Mouse (Mus musculus) G1E (cell line): ENCODE measurements around the gene Caln1. TPM values are rescaled to one million over a fixed set of nuclear protein-coding genes. Genes with fewer than 3 reads are reported as not detected.

Source experiments
- ATAC-seq: 2 replicates; pipeline ENCODE4 v1.8.0; 2016; ENCODE audit warnings: mild to moderate bottlenecking; ENCODE audit not compliant: insufficient number of reproducible peaks, poor library complexity, low FRiP score, severe bottlenecking; ENCODE audit errors: extremely low read depth
- DNase-seq: peaks from one replicate; pipeline ENCODE4 v3.0.0; 2012; ENCODE audit warnings: low spot score
- H3K27me3 ChIP-seq: 2 replicates; pipeline ENCODE4 v1.6.1; 2012; ENCODE audit warnings: mild to moderate bottlenecking, low read length, inconsistent platforms; ENCODE audit not compliant: insufficient read depth
- H3K36me3 ChIP-seq: replicated peaks from 2 replicates; pipeline ENCODE3; 2012; ENCODE audit warnings: mild to moderate bottlenecking, inconsistent platforms
- H3K4me1 ChIP-seq: 2 replicates; pipeline ENCODE4 v1.6.1; 2012; ENCODE audit warnings: low read depth, low read length, inconsistent platforms, mixed read lengths; ENCODE audit not compliant: insufficient read depth
- H3K4me3 ChIP-seq: 2 replicates; pipeline ENCODE4 v1.5.1; 2012; ENCODE audit warnings: low read depth, mild to moderate bottlenecking, inconsistent platforms, low read length, moderate library complexity, mixed read lengths
- H3K9me3 ChIP-seq: replicated peaks from 2 replicates; pipeline ENCODE4 v1.6.1; 2012; ENCODE audit warnings: inconsistent platforms
- CTCF ChIP-seq: IDR thresholded peaks from 2 replicates; pipeline ENCODE4 v1.5.1; 2012; ENCODE audit warnings: low read depth, low read length, inconsistent platforms, mixed read lengths
- GATA1 ChIP-seq: IDR thresholded peaks from 2 replicates; pipeline ENCODE4 v1.6.1; 2012; ENCODE audit warnings: borderline replicate concordance, low read length, inconsistent platforms, mixed read lengths
- GATA2 ChIP-seq: IDR thresholded peaks from 2 replicates; pipeline ENCODE4 v1.6.1; 2012; ENCODE audit warnings: low read depth, low read length, inconsistent platforms, borderline replicate concordance
- POLR2AphosphoS5 ChIP-seq: IDR thresholded peaks from 2 replicates; pipeline ENCODE4 v1.6.1; 2012; ENCODE audit warnings: low read depth, low read length, inconsistent platforms; ENCODE audit not compliant: insufficient replicate concordance
- TAL1 ChIP-seq: conservative IDR thresholded peaks from 2 replicates; pipeline ENCODE4 v1.6.1; 2012; ENCODE audit warnings: low read depth, low read length, inconsistent platforms, mixed read lengths
- polyA plus RNA-seq: library from polyadenylated mRNA; stranded (reverse); fragments of >175 nt; gene quantifications from 2 replicates; pipeline ENCODE4 v1.2.3, GENCODE M21; 2012
- total RNA-seq, 2 experiments: library from RNA; stranded (forward) in 1 of 2; stranded (reverse) in 1 of 2; fragments of 200-1000 nt in 1 of 2; fragments of >200 nt in 1 of 2; fragmentation: Nextera tagmentation in 1 of 2; gene quantifications; 2 replicates each; pipeline ENCODE4 v1.2.3; 2014 to 2017

Gene Caln1
- total and polyA plus RNA-seq, 3 experiments = 0.11 TPM; not detected in 2

DNA sequence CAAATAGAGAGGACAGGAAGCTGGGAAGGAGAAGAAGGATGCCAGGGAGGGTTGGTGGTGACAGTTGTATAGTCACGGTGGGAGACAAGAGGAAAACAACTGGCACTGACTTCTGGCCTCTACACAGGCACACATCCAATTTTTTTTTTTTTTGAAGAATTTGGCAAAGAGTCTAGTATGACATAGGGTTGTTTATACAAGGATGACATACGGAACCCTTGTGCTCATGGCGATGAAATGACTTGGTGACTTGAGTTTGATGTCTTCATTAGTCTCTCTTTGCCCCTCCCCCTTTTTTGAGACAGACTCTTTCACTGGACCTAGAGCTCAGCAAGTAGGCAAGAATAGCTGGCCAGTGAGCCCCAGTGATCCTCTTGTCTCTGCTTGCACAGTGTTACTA, 322.1 kb downstream of the Caln1 start:
- TF ChIP-seq POLR2AphosphoS5 (no peak), CTCF (no peak), GATA1 (no peak), TAL1 (no peak), GATA2 (no peak)
- ATAC-seq = no peak

DNA sequence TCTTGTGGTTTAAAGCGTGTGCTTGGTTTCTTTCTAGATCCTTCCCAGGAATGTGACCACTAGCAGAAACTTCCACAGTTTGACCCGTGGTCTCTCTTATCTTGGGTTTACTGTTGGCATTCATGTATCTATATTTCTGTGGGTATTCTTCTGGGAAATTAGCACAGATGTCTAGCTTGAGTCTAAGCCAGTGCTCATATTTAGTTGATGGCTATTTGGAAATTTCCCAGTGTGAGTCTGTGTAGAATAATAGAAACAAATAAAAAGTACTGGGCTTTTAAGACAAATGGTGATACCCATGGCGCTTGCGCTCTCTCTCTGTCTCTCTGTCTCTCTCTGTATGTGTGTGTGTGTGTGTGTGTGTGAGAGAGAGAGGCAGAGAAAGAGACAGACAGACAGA, 330.2 kb downstream of the Caln1 start:
- Histone ChIP-seq H3K9me3 (peaks cover 41% of the 10 kb centered on the region), H3K4me3 (no peak overlapping the region), H3K27me3 (no peaks in the 10 kb centered on the region), H3K4me1 (no peaks in the 10 kb centered on the region), H3K36me3 (no peaks in the 10 kb centered on the region)
- DNase-seq = no peak
- TF ChIP-seq POLR2AphosphoS5 = no peak
- ATAC-seq = no peak

More for the DNA sequence above, 322.1 kb downstream of the Caln1 start:
- no peaks in the 10 kb centered on the region for H3K27me3 ChIP-seq
- no peaks in the 10 kb centered on the region for H3K36me3 ChIP-seq
- H3K4me3 ChIP-seq = no peak overlapping the region
- no peak for DNase-seq
- no peaks in the 10 kb centered on the region for H3K4me1 ChIP-seq
- peaks cover 25% of the 10 kb centered on the region for H3K9me3 ChIP-seq

DNA sequence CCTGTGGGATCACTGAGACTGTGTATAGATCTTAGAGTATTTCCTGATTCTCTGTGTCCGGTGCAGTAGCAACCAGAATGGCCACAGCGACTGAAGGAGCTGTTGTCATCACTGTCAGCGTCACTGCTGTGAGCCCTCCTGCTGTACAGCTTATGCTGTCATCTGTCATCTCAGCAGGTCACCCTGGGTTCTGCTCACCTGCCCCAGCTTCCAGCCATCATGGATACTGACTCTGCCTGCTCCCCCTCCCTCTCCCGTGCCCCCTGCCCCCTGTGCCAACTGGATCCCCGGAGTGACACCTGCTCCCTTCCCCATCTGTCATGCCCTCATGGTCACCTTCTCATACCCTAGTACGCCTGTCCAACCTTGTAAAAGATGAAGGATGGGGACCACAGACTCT, 332.5 kb downstream of the Caln1 start:
- TF ChIP-seq GATA2 (no peak), POLR2AphosphoS5 (no peak), TAL1 (no peak), GATA1 (no peak), CTCF (no peak)
- no peaks in the 10 kb centered on the region for H3K36me3 ChIP-seq
- no peaks in the 10 kb centered on the region for H3K4me1 ChIP-seq
- peaks cover 56% of the 10 kb centered on the region for H3K9me3 ChIP-seq
- no peaks in the 10 kb centered on the region for H3K27me3 ChIP-seq
- DNase-seq (no peak), ATAC-seq (no peak)
- peak overlapping the region; percentile 27; the same call in 1 of the 2 replicates for H3K4me3 ChIP-seq

DNA sequence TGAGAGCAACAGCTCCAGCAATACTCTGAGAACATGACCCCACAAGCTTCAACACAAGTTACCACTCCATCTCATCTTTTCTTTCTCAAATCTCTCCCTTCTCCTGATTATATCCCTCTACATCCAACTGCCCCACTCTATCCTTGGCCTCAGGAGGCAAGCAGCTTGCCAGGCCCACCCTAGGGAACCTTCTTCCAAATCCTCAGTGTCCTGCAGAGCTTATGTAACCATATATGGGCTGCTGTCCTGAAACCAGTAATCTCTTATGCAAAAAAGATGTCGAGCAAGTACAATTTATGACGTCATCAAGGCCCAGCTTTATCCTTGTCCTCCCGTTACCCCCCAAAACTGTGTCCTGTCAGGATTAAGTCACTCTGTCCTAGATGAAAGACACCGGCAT, 333.1 kb downstream of the Caln1 start:
- Histone ChIP-seq H3K9me3 (peaks cover 59% of the 10 kb centered on the region), H3K4me3 (no peak overlapping the region), H3K27me3 (no peaks in the 10 kb centered on the region), H3K4me1 (no peaks in the 10 kb centered on the region), H3K36me3 (no peaks in the 10 kb centered on the region)
- DNase-seq = no peak
- no peak for TF ChIP-seq GATA2
- no peak for TF ChIP-seq GATA1
- ATAC-seq = no peak

DNA sequence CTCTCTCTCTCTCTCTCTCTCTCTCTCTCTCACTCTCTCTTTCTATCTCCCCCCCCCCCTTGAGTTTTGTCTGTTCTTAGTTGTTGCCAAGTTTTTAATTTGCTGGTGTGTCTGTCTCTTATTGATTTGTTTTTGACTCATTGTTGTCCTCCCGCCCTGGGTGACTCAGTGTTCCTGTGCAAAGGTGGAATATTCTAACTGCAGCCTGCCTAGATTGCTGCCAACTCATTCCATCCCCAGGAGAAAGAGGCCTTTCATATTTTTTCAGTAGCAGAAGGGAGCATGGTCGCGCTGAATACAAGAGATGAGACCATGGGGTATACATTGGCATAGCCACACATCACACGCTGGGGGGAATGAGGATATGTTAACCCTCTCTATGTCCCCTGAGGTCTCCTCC, 335.6 kb downstream of the Caln1 start:
- TF ChIP-seq TAL1 (no peak), CTCF (no peak), GATA1 (no peak), GATA2 (no peak), POLR2AphosphoS5 (no peak)
- no peak overlapping the region for H3K4me3 ChIP-seq
- DNase-seq (no peak), ATAC-seq (no peak)
- peaks cover 65% of the 10 kb centered on the region for H3K9me3 ChIP-seq
- no peaks in the 10 kb centered on the region for H3K4me1 ChIP-seq
- no peaks in the 10 kb centered on the region for H3K27me3 ChIP-seq
- no peaks in the 10 kb centered on the region for H3K36me3 ChIP-seq

DNA sequence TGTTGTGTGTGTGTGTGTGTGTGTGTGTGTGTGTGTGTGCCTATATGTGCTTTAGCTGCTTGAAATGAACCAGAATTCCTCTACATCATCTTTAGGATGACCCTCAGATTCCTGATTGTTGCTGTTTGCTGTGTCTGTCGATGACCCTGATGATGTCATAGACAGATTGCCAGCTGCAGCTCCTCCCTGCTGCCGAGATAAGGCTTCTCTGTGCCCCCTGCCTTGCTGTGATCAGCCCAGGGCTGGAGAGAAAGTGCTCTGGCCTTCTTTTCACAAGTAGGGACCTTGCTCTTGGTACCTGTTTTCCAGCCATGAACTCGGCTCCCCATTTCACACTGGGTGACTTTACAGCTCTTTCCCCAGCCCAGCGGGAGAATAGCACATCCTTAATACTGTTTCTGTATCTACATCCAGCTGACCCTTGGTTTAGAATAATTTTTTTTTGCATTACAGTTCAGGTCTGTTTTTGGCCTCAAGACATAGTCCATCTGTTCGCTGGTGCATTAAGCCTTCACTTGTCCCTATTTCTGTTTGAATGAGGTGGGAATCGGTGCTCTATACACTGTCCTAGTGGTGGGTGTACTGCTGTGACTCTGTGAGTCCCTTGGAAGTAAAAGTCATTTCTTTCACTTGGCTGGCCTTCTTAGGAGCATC, 337.1 kb downstream of the Caln1 start:
- H3K9me3 ChIP-seq = peaks cover 64% of the 10 kb centered on the region
- no peak for ATAC-seq
- no peaks in the 10 kb centered on the region for H3K27me3 ChIP-seq
- no peak for DNase-seq
- TF ChIP-seq POLR2AphosphoS5 (no peak), CTCF (no peak), TAL1 (no peak), GATA2 (no peak), GATA1 (no peak)
- no peak overlapping the region for H3K4me3 ChIP-seq
- no peaks in the 10 kb centered on the region for H3K4me1 ChIP-seq
- no peaks in the 10 kb centered on the region for H3K36me3 ChIP-seq

DNA sequence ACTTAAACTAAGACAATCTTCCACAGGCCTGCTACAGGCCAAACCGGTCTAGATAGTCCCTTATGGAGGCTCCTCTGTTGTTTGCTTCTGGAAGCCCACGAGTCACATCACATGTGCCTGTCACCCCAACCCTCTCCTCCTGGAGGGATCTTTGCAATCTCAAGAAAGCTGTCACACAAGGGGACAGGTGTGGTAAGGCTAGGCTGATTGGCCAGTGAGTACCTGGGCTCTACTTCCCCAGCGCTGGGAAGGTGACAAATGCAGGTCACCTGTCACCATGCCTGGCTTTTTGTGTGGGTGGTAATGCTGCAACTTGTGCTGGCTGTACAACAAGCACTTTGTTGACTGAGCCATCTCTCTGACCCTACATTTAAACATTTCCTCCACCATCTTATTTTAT, 338.5 kb downstream of the Caln1 start:
- no peak overlapping the region for H3K4me3 ChIP-seq
- ATAC-seq (no peak), DNase-seq (no peak)
- no peaks in the 10 kb centered on the region for H3K27me3 ChIP-seq
- no peaks in the 10 kb centered on the region for H3K4me1 ChIP-seq
- no peak for TF ChIP-seq CTCF
- TF ChIP-seq POLR2AphosphoS5 = no peak
- TF ChIP-seq GATA2 = no peak
- no peak for TF ChIP-seq GATA1
- TF ChIP-seq TAL1 = no peak
- H3K9me3 ChIP-seq = peaks cover 67% of the 10 kb centered on the region
- H3K36me3 ChIP-seq = no peaks in the 10 kb centered on the region
